Mouse (Mus musculus): Measurements from ENCODE around the gene Tgfbr3. TPM values are rescaled to one million over a fixed set of nuclear protein-coding genes. Genes with fewer than 3 reads are reported as not detected.

The Tgfbr3 gene
- polyA plus RNA-seq, 1 experiment from 2014 or later: 38.2 TPM

- H3K9ac ChIP-seq (ENCODE audit: low read depth, low read length): no peak overlapping the region
- ATAC-seq (replicated peaks; ENCODE audit: low FRiP score) (no peak), DNase-seq (ENCODE audit: low spot score) (no peak)
- no peaks in the 10 kb centered on the region for H3K36me3 ChIP-seq (ENCODE audit: control insufficient read depth, insufficient read depth, low read length)
- no peaks in the 10 kb centered on the region for H3K9me3 ChIP-seq (ENCODE audit: control insufficient read depth, low read length)
- H3K4me1 ChIP-seq (replicated peaks; ENCODE audit: control insufficient read depth, insufficient read depth, low read length): peaks cover 15% of the 10 kb centered on the region
- 0 out of 2 replicates have a peak, but pooled peaks cover 3% of the 10 kb centered on the region for H3K27me3 ChIP-seq (replicated peaks; ENCODE audit: control insufficient read depth, insufficient read depth, low read length)
- WGBS: 23% methylated on average over 6 of the region's 6 CpGs
- H3K27ac ChIP-seq (ENCODE audit: low read depth, low read length): peak overlapping the region; percentile 88
- H3K4me2 ChIP-seq: peak overlapping the region; percentile 93
- peak overlapping the region; percentile 93 for H3K4me3 ChIP-seq (ENCODE audit: low read depth, low read length)
These were observed 2.0 kb downstream of the Tgfbr3 start for GRCm38 (mm10) chr5:107287254-107287907.

GRCm38 (mm10) chr5:107285563-107285962 is 3.9 kb downstream of the Tgfbr3 start:
- ATAC-seq (replicated peaks; ENCODE audit: low FRiP score) (no peak), DNase-seq (ENCODE audit: low spot score) (no peak)
- Histone ChIP-seq H3K36me3 (ENCODE audit: control insufficient read depth, insufficient read depth, low read length) (no peaks in the 10 kb centered on the region; the same call in 1 of the 2 replicates), H3K4me1 (replicated peaks; ENCODE audit: control insufficient read depth, insufficient read depth, low read length) (peaks cover 15% of the 10 kb centered on the region), H3K4me3 (ENCODE audit: low read depth, low read length) (no peak overlapping the region), H3K4me2 (no peak overlapping the region), H3K27me3 (replicated peaks; ENCODE audit: control insufficient read depth, insufficient read depth, low read length) (0 out of 2 replicates have a peak, but pooled peaks cover 3% of the 10 kb centered on the region), H3K9me3 (ENCODE audit: control insufficient read depth, low read length) (no peaks in the 10 kb centered on the region; the same call in 1 of the 2 replicates), H3K9ac (ENCODE audit: low read depth, low read length) (no peak overlapping the region), H3K27ac (ENCODE audit: low read depth, low read length) (no peak overlapping the region)
- WGBS: 81% methylated on average over 6 of the region's 6 CpGs

- 78% methylated on average over 10 of the region's 10 CpGs for WGBS
- no peak for DNase-seq (ENCODE audit: low spot score)
- Histone ChIP-seq H3K9ac (ENCODE audit: low read depth, low read length) (no peak overlapping the region), H3K36me3 (ENCODE audit: control insufficient read depth, insufficient read depth, low read length) (peaks cover 3% of the 10 kb centered on the region; the same call in 1 of the 2 replicates), H3K4me2 (no peak overlapping the region), H3K27me3 (replicated peaks; ENCODE audit: control insufficient read depth, insufficient read depth, low read length) (no peaks in the 10 kb centered on the region), H3K4me3 (ENCODE audit: low read depth, low read length) (no peak overlapping the region), H3K9me3 (ENCODE audit: control insufficient read depth, low read length) (no peaks in the 10 kb centered on the region; the same call in 1 of the 2 replicates), H3K27ac (ENCODE audit: low read depth, low read length) (no peak overlapping the region), H3K4me1 (replicated peaks; ENCODE audit: control insufficient read depth, insufficient read depth, low read length) (peaks cover 9% of the 10 kb centered on the region; the same call in 1 of the 2 replicates)
- ATAC-seq (replicated peaks; ENCODE audit: low FRiP score): no peak
These were observed 5.4 kb downstream of the Tgfbr3 start for GRCm38 (mm10) chr5:107283935-107284524.

- DNase-seq (ENCODE audit: low spot score) (no peak), ATAC-seq (replicated peaks; ENCODE audit: low FRiP score) (no peak)
- Histone ChIP-seq H3K27ac (ENCODE audit: low read depth, low read length) (no peak overlapping the region), H3K27me3 (replicated peaks; ENCODE audit: control insufficient read depth, insufficient read depth, low read length) (no peaks in the 10 kb centered on the region), H3K4me3 (ENCODE audit: low read depth, low read length) (no peak overlapping the region), H3K9ac (ENCODE audit: low read depth, low read length) (no peak overlapping the region), H3K36me3 (ENCODE audit: control insufficient read depth, insufficient read depth, low read length) (peaks cover 3% of the 10 kb centered on the region; the same call in 1 of the 2 replicates), H3K4me2 (no peak overlapping the region), H3K9me3 (ENCODE audit: control insufficient read depth, low read length) (no peaks in the 10 kb centered on the region; the same call in 1 of the 2 replicates), H3K4me1 (replicated peaks; ENCODE audit: control insufficient read depth, insufficient read depth, low read length) (0 out of 2 replicates have a peak, but pooled peaks cover 3% of the 10 kb centered on the region)
- WGBS: 78% methylated on average over 9 of the region's 9 CpGs
These were observed 6.7 kb downstream of the Tgfbr3 start for GRCm38 (mm10) chr5:107282561-107283307.

- Histone ChIP-seq H3K36me3 (ENCODE audit: control insufficient read depth, insufficient read depth, low read length) (peaks cover 3% of the 10 kb centered on the region; the same call in 1 of the 2 replicates), H3K9ac (ENCODE audit: low read depth, low read length) (no peak overlapping the region), H3K27me3 (replicated peaks; ENCODE audit: control insufficient read depth, insufficient read depth, low read length) (no peaks in the 10 kb centered on the region), H3K4me3 (ENCODE audit: low read depth, low read length) (no peak overlapping the region), H3K4me2 (no peak overlapping the region), H3K27ac (ENCODE audit: low read depth, low read length) (no peak overlapping the region), H3K9me3 (ENCODE audit: control insufficient read depth, low read length) (no peaks in the 10 kb centered on the region; the same call in 1 of the 2 replicates), H3K4me1 (replicated peaks; ENCODE audit: control insufficient read depth, insufficient read depth, low read length) (peaks cover 7% of the 10 kb centered on the region)
- ATAC-seq (replicated peaks; ENCODE audit: low FRiP score) (no peak), DNase-seq (ENCODE audit: low spot score) (no peak)
- WGBS: 72% methylated on average over 4 of the region's 4 CpGs
These were observed 10.2 kb downstream of the Tgfbr3 start for GRCm38 (mm10) chr5:107279263-107279662.

GRCm38 (mm10) chr5:107276186-107276585 is 13.2 kb downstream of the Tgfbr3 start:
- H3K9me3 ChIP-seq (ENCODE audit: control insufficient read depth, low read length): no peaks in the 10 kb centered on the region; the same call in 1 of the 2 replicates
- ATAC-seq (replicated peaks; ENCODE audit: low FRiP score): no peak
- no peak for DNase-seq (ENCODE audit: low spot score)
- no peak overlapping the region for H3K27ac ChIP-seq (ENCODE audit: low read depth, low read length)
- H3K27me3 ChIP-seq (replicated peaks; ENCODE audit: control insufficient read depth, insufficient read depth, low read length): no peaks in the 10 kb centered on the region
- WGBS: 60% methylated on average over 3 of the region's 3 CpGs
- H3K36me3 ChIP-seq (ENCODE audit: control insufficient read depth, insufficient read depth, low read length): peaks cover 3% of the 10 kb centered on the region; the same call in 1 of the 2 replicates
- H3K4me2 ChIP-seq: no peak overlapping the region
- no peak overlapping the region for H3K4me3 ChIP-seq (ENCODE audit: low read depth, low read length)
- H3K9ac ChIP-seq (ENCODE audit: low read depth, low read length): no peak overlapping the region
- H3K4me1 ChIP-seq (replicated peaks; ENCODE audit: control insufficient read depth, insufficient read depth, low read length): peaks cover 30% of the 10 kb centered on the region

GRCm38 (mm10) chr5:107272252-107273028 is 17.0 kb downstream of the Tgfbr3 start:
- DNase-seq (ENCODE audit: low spot score): no peak
- Histone ChIP-seq H3K27ac (ENCODE audit: low read depth, low read length) (peak overlapping the region; percentile 19; the same call in 1 of the 2 replicates), H3K4me2 (no peak overlapping the region), H3K9ac (ENCODE audit: low read depth, low read length) (no peak overlapping the region), H3K36me3 (ENCODE audit: control insufficient read depth, insufficient read depth, low read length) (0 out of 2 replicates have a peak, but pooled peaks cover 2% of the 10 kb centered on the region), H3K4me1 (replicated peaks; ENCODE audit: control insufficient read depth, insufficient read depth, low read length) (peaks cover 60% of the 10 kb centered on the region), H3K4me3 (ENCODE audit: low read depth, low read length) (no peak overlapping the region), H3K27me3 (replicated peaks; ENCODE audit: control insufficient read depth, insufficient read depth, low read length) (no peaks in the 10 kb centered on the region), H3K9me3 (ENCODE audit: control insufficient read depth, low read length) (no peaks in the 10 kb centered on the region)
- 65% methylated on average over 11 of the region's 11 CpGs for WGBS
- ATAC-seq (replicated peaks; ENCODE audit: low FRiP score): no peak

- no peaks in the 10 kb centered on the region for H3K27me3 ChIP-seq (replicated peaks; ENCODE audit: control insufficient read depth, insufficient read depth, low read length)
- DNase-seq (ENCODE audit: low spot score): no peak
- 0 out of 2 replicates have a peak overlapping the region, but pooled peaks have one; percentile 9 for H3K9ac ChIP-seq (ENCODE audit: low read depth, low read length)
- WGBS: 50% methylated on average over 6 of the region's 6 CpGs
- H3K9me3 ChIP-seq (ENCODE audit: control insufficient read depth, low read length): no peaks in the 10 kb centered on the region
- H3K4me3 ChIP-seq (ENCODE audit: low read depth, low read length): no peak overlapping the region
- no peak overlapping the region for H3K4me2 ChIP-seq
- H3K4me1 ChIP-seq (replicated peaks; ENCODE audit: control insufficient read depth, insufficient read depth, low read length): peaks cover 73% of the 10 kb centered on the region
- H3K36me3 ChIP-seq (ENCODE audit: control insufficient read depth, insufficient read depth, low read length): 0 out of 2 replicates have a peak, but pooled peaks cover 2% of the 10 kb centered on the region
- ATAC-seq (replicated peaks; ENCODE audit: low FRiP score): no peak
- H3K27ac ChIP-seq (ENCODE audit: low read depth, low read length): peak overlapping the region; percentile 34; the same call in 1 of the 2 replicates
These were observed 20.5 kb downstream of the Tgfbr3 start for GRCm38 (mm10) chr5:107269006-107269328.
